Mouse (Mus musculus): ENCODE results near the gene Polr2b. TPM values are rescaled to one million over a fixed set of nuclear protein-coding genes. Genes with fewer than 3 reads are reported as not detected.

The Polr2b gene
- polyA plus RNA-seq, 1 experiment from 2014 or later: 102 TPM

Small RNA genes within 50 kb of the gene (microRNA-seq; reads per million reads assigned to microRNA genes)
- not detected for gene Mir5098

Other genes with a start within 250 kb of the Polr2b start
- gene Hopx, start 195.0 kb upstream of the Polr2b start, polyA plus RNA-seq (2016; fragmentation: Nextera tagmentation; extraction: Ambion mirVana): 1.0 and 1.1 TPM in 2 replicates
- 0.73 and 0.75 TPM in 2 replicates for gene Spink2, start 98.7 kb upstream of the Polr2b start, polyA plus RNA-seq (2016; fragmentation: Nextera tagmentation; extraction: Ambion mirVana)
- 19.7 and 22.2 TPM in 2 replicates for gene Rest, start 44.7 kb upstream of the Polr2b start, polyA plus RNA-seq (2016; fragmentation: Nextera tagmentation; extraction: Ambion mirVana)
- gene Noa1, start 63 bp upstream of the Polr2b start, polyA plus RNA-seq (2016; fragmentation: Nextera tagmentation; extraction: Ambion mirVana): 36.3 and 37.5 TPM in 2 replicates
- 28.1 and 28.9 TPM in 2 replicates for gene Igfbp7, start 97.9 kb downstream of the Polr2b start, polyA plus RNA-seq (2016; fragmentation: Nextera tagmentation; extraction: Ambion mirVana)

Data from forebrain, embryonic 12.5 days (tissue).